Mouse (Mus musculus): ENCODE measurements around the gene Eif5b. TPM values are rescaled to one million over a fixed set of nuclear protein-coding genes. Genes with fewer than 3 reads are reported as not detected.

The Eif5b gene
- polyA plus RNA-seq, 1 experiment = 8.1 TPM

Other genes starting within 250 kb of the Eif5b start
- gene Tsga10, start 131.6 kb upstream of the Eif5b start, polyA plus RNA-seq (2012; rRNA removed) = 0.99 and 1.0 TPM in 2 replicates
- 3.5 and 3.6 TPM in 2 replicates for gene Lipt1, start 126.3 kb upstream of the Eif5b start, polyA plus RNA-seq (2012; rRNA removed)
- gene Mitd1, start 107.6 kb upstream of the Eif5b start, polyA plus RNA-seq (2012; rRNA removed) = 6.9 and 7.8 TPM in 2 replicates
- 63.1 and 94.7 TPM in 2 replicates for gene Mrpl30, start 107.5 kb upstream of the Eif5b start, polyA plus RNA-seq (2012; rRNA removed)
- gene Lyg2, start 81.5 kb upstream of the Eif5b start, polyA plus RNA-seq (2012; rRNA removed) = 0.05 and 0.19 TPM in 2 replicates
- gene Lyg1, start 40.3 kb upstream of the Eif5b start, polyA plus RNA-seq (2012; rRNA removed) = 0.32 TPM in 1 of 2 replicates, not detected in the other
- gene Txndc9, start 117 bp upstream of the Eif5b start, polyA plus RNA-seq (2012; rRNA removed) = 9.8 and 12.3 TPM in 2 replicates
- 9.5 and 10.0 TPM in 2 replicates for gene Rev1, start 131.8 kb downstream of the Eif5b start, polyA plus RNA-seq (2012; rRNA removed)

Measured in gonadal fat pad, adult 2 months (tissue).